Mouse (Mus musculus): ENCODE results near the gene Rims3. TPM values are rescaled to one million over a fixed set of nuclear protein-coding genes. Genes with fewer than 3 reads are reported as not detected.

The Rims3 gene
- polyA plus RNA-seq, 1 experiment from 2014 or later: 12.9 TPM

GRCm38 (mm10) chr4:120856376-120856775, 1.8 kb downstream of the Rims3 start:
- Histone ChIP-seq H3K9ac (no peak overlapping the region), H3K27me3 (replicated peaks) (peaks cover 22% of the 10 kb centered on the region; the same call in 1 of the 2 replicates), H3K27ac (no peak overlapping the region), H3K4me1 (peaks cover 26% of the 10 kb centered on the region), H3K4me3 (no peak overlapping the region), H3K4me2 (replicated peaks) (peak overlapping the region; percentile 36), H3K36me3 (no peaks in the 10 kb centered on the region), H3K9me3 (no peaks in the 10 kb centered on the region)
- ATAC-seq (ENCODE audit: low FRiP score, low read depth): no peak
- WGBS: 54% methylated on average over 5 of the region's 5 CpGs

- Histone ChIP-seq H3K4me1 (peaks cover 24% of the 10 kb centered on the region), H3K4me2 (replicated peaks) (no peak overlapping the region), H3K9me3 (no peaks in the 10 kb centered on the region), H3K4me3 (no peak overlapping the region), H3K9ac (no peak overlapping the region), H3K36me3 (no peaks in the 10 kb centered on the region), H3K27ac (no peak overlapping the region), H3K27me3 (replicated peaks) (peaks cover 14% of the 10 kb centered on the region; the same call in 1 of the 2 replicates)
- 80% methylated on average over 7 of the region's 7 CpGs for WGBS
- no peak for ATAC-seq (ENCODE audit: low FRiP score, low read depth)
These were observed 5.2 kb downstream of the Rims3 start for GRCm38 (mm10) chr4:120859865-120860264.

- no peaks in the 10 kb centered on the region for H3K27me3 ChIP-seq (replicated peaks)
- WGBS: 12% methylated on average over 6 of the region's 6 CpGs
- no peak overlapping the region for H3K4me3 ChIP-seq
- H3K9ac ChIP-seq: no peak overlapping the region
- peaks cover 14% of the 10 kb centered on the region for H3K4me1 ChIP-seq
- no peaks in the 10 kb centered on the region for H3K9me3 ChIP-seq
- no peaks in the 10 kb centered on the region for H3K36me3 ChIP-seq
- ATAC-seq (ENCODE audit: low FRiP score, low read depth): peak; percentile 51; the same call in 1 of the 2 replicates
- H3K4me2 ChIP-seq (replicated peaks): no peak overlapping the region
- no peak overlapping the region for H3K27ac ChIP-seq
These were observed 11.6 kb downstream of the Rims3 start for GRCm38 (mm10) chr4:120866211-120866610.

GRCm38 (mm10) chr4:120868246-120868645, 13.6 kb downstream of the Rims3 start:
- 86% methylated on average over 5 of the region's 5 CpGs for WGBS
- no peaks in the 10 kb centered on the region for H3K9me3 ChIP-seq

GRCm38 (mm10) chr4:120868988-120869387, 14.4 kb downstream of the Rims3 start:
- no peaks in the 10 kb centered on the region for H3K9me3 ChIP-seq
- ATAC-seq (ENCODE audit: low FRiP score, low read depth): no peak
- no peak overlapping the region for H3K4me2 ChIP-seq (replicated peaks)
- no peaks in the 10 kb centered on the region for H3K27me3 ChIP-seq (replicated peaks)
- H3K36me3 ChIP-seq: no peaks in the 10 kb centered on the region
- H3K9ac ChIP-seq: no peak overlapping the region
- no peak overlapping the region for H3K4me3 ChIP-seq
- H3K27ac ChIP-seq: no peak overlapping the region
- 74% methylated on average over 3 of the region's 3 CpGs for WGBS
- H3K4me1 ChIP-seq: peaks cover 14% of the 10 kb centered on the region

More at GRCm38 (mm10) chr4:120868246-120868645, 13.6 kb downstream of the Rims3 start:
- no peak for ATAC-seq (ENCODE audit: low FRiP score, low read depth)
- no peak overlapping the region for H3K4me3 ChIP-seq
- H3K27ac ChIP-seq: no peak overlapping the region
- H3K4me2 ChIP-seq (replicated peaks): no peak overlapping the region
- no peaks in the 10 kb centered on the region for H3K36me3 ChIP-seq
- peaks cover 14% of the 10 kb centered on the region for H3K4me1 ChIP-seq
- H3K9ac ChIP-seq: no peak overlapping the region
- no peaks in the 10 kb centered on the region for H3K27me3 ChIP-seq (replicated peaks)

GRCm38 (mm10) chr4:120870262-120870748, 15.7 kb downstream of the Rims3 start:
- 52% methylated on average over 7 of the region's 7 CpGs for WGBS
- ATAC-seq (ENCODE audit: low FRiP score, low read depth): 0 out of 2 replicates have a peak, but pooled peaks have one; percentile 35
- H3K4me2 ChIP-seq (replicated peaks): no peak overlapping the region
- no peak overlapping the region for H3K27ac ChIP-seq
- no peaks in the 10 kb centered on the region for H3K9me3 ChIP-seq
- peaks cover 14% of the 10 kb centered on the region for H3K4me1 ChIP-seq
- no peaks in the 10 kb centered on the region for H3K36me3 ChIP-seq
- no peak overlapping the region for H3K9ac ChIP-seq
- H3K27me3 ChIP-seq (replicated peaks): no peaks in the 10 kb centered on the region
- H3K4me3 ChIP-seq: no peak overlapping the region

GRCm38 (mm10) chr4:120875961-120876360, 21.3 kb downstream of the Rims3 start:
- no peak for ATAC-seq (ENCODE audit: low FRiP score, low read depth)
- WGBS: 50% methylated on average over 3 of the region's 3 CpGs
- H3K36me3 ChIP-seq: no peaks in the 10 kb centered on the region

GRCm38 (mm10) chr4:120878728-120879127, 24.1 kb downstream of the Rims3 start:
- Histone ChIP-seq H3K4me2 (replicated peaks) (no peak overlapping the region), H3K27me3 (replicated peaks) (no peaks in the 10 kb centered on the region), H3K4me3 (no peak overlapping the region), H3K9ac (no peak overlapping the region), H3K4me1 (peaks cover 22% of the 10 kb centered on the region), H3K36me3 (no peaks in the 10 kb centered on the region), H3K9me3 (no peaks in the 10 kb centered on the region), H3K27ac (no peak overlapping the region)
- ATAC-seq (ENCODE audit: low FRiP score, low read depth): no peak
- whole genome bisulfite sequencing: 85% methylated on average over 3 of the region's 3 CpGs

More at GRCm38 (mm10) chr4:120875961-120876360, 21.3 kb downstream of the Rims3 start:
- Histone ChIP-seq H3K27me3 (replicated peaks) (no peaks in the 10 kb centered on the region), H3K4me3 (no peak overlapping the region), H3K4me1 (peaks cover 4% of the 10 kb centered on the region; the same call in 1 of the 2 replicates), H3K4me2 (replicated peaks) (no peak overlapping the region), H3K9me3 (no peaks in the 10 kb centered on the region), H3K27ac (no peak overlapping the region), H3K9ac (no peak overlapping the region)

- Histone ChIP-seq H3K9me3 (no peaks in the 10 kb centered on the region), H3K27ac (no peak overlapping the region), H3K27me3 (replicated peaks) (no peaks in the 10 kb centered on the region), H3K4me3 (no peak overlapping the region), H3K4me1 (peaks cover 22% of the 10 kb centered on the region), H3K4me2 (replicated peaks) (no peak overlapping the region), H3K9ac (no peak overlapping the region), H3K36me3 (no peaks in the 10 kb centered on the region)
- 28% methylated on average over 4 of the region's 4 CpGs for WGBS
- no peak for ATAC-seq (ENCODE audit: low FRiP score, low read depth)
These were observed 24.8 kb downstream of the Rims3 start for GRCm38 (mm10) chr4:120879386-120879785.

GRCm38 (mm10) chr4:120880731-120881432, 26.3 kb downstream of the Rims3 start:
- no peak for ATAC-seq (ENCODE audit: low FRiP score, low read depth)
- H3K4me2 ChIP-seq (replicated peaks): no peak overlapping the region
- peaks cover 29% of the 10 kb centered on the region for H3K4me1 ChIP-seq
- 69% methylated on average over 6 of the region's 6 CpGs for WGBS
- no peaks in the 10 kb centered on the region for H3K9me3 ChIP-seq
- no peak overlapping the region for H3K27ac ChIP-seq
- no peaks in the 10 kb centered on the region for H3K36me3 ChIP-seq
- no peak overlapping the region for H3K4me3 ChIP-seq
- H3K9ac ChIP-seq: no peak overlapping the region
- H3K27me3 ChIP-seq (replicated peaks): no peaks in the 10 kb centered on the region

GRCm38 (mm10) chr4:120882002-120882625, 27.5 kb downstream of the Rims3 start:
- Histone ChIP-seq H3K27ac (no peak overlapping the region), H3K9me3 (no peaks in the 10 kb centered on the region), H3K27me3 (replicated peaks) (0 out of 2 replicates have a peak, but pooled peaks cover 4% of the 10 kb centered on the region), H3K4me1 (peaks cover 29% of the 10 kb centered on the region), H3K36me3 (no peaks in the 10 kb centered on the region), H3K4me3 (no peak overlapping the region), H3K4me2 (replicated peaks) (peak overlapping the region; percentile 27; the same call in 1 of the 2 replicates), H3K9ac (no peak overlapping the region)
- ATAC-seq (ENCODE audit: low FRiP score, low read depth): peak; percentile 86
- 33% methylated on average over 5 of the region's 5 CpGs for WGBS
